9 mouse cellular contexts compared by ENCODE assay signal in the genomic region with DNA sequence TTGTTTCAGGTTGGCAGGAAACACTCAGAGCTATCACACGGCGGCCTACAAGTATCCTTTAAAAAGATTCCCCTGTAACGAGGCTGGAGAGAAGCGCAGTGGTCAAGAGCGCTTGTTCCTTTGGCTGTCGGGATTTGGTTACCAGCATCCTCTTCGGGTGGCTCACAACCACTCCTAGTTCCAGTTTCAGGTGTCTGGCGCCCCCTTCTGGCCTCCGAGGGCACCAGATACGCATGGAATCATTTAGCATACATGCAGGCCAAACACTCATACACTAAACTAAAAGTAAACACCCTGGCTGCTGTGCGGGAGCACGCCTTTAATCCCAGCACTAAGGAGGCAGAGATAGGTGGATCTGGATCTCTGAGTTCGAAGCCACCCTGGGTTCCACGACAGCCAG. TPM values are rescaled to one million over a fixed set of nuclear protein-coding genes. Genes with fewer than 3 reads are reported as not detected.
DNase-seq lines count a peak whose midpoint lies in the region; ATAC-seq lines count a peak whose summit lies in the region.
"Had no signal": no experiment of that assay in that cellular context is flagged by ENCODE, and none has a peak within 500 bp of the region (broad histone marks: within the 10 kb centered on the region; RNA-seq: fewer than 3 reads in every experiment).

No protein-coding gene starts in this region.

- H3K36me3 ChIP-seq in neural tube, embryonic 15.5 days, result no peaks in the 10 kb centered on the region
- H3K36me3 ChIP-seq: heart, embryonic 15.5 days had no signal

- H3K9ac ChIP-seq in neural tube, embryonic 15.5 days (replicated peaks), result no peak overlapping the region
- H3K9ac ChIP-seq: heart, embryonic 15.5 days had no signal

- 37% methylated on average over 14 of the region's 14 CpGs for WGBS in neural tube, embryonic 15.5 days

- no peak for ATAC-seq in neural tube, embryonic 15.5 days (ENCODE audit: low FRiP score)

- no peak overlapping the region for H3K4me2 ChIP-seq in neural tube, embryonic 15.5 days
- H3K4me2 ChIP-seq: heart, embryonic 15.5 days had no signal

- intact Hi-C loops in heart, postnatal 10 days (cut with DNase I), result no loop called here

- peak; percentile 28 to 58 for DNase-seq in cerebellum, postnatal 14 days
- no peak for DNase-seq in cerebellum, adult 11 months
- DNase-seq in neural tube, embryonic 10.5 days (ENCODE audit: extremely low spot score, low spot score), result peak; percentile 38
- DNase-seq in lung, postnatal 10 days, result peak; percentile 40
- DNase-seq in thymus, postnatal 4 days, result peak; percentile 69
- DNase-seq in layer of hippocampus, postnatal 36 days, result no peak
- DNase-seq in heart, postnatal 10 days, result no peak

- H3K27me3 ChIP-seq in neural tube, embryonic 15.5 days (replicated peaks), result no peaks in the 10 kb centered on the region
- H3K27me3 ChIP-seq: heart, embryonic 15.5 days had no signal

- no peak overlapping the region for H3K4me3 ChIP-seq in neural tube, embryonic 15.5 days (replicated peaks)
- H3K4me3 ChIP-seq: heart, embryonic 15.5 days had no signal

- peaks cover 27% of the 10 kb centered on the region for H3K4me1 ChIP-seq in neural tube, embryonic 15.5 days

- no peak overlapping the region for H3K27ac ChIP-seq in neural tube, embryonic 15.5 days (replicated peaks)
- H3K27ac ChIP-seq: heart, embryonic 15.5 days had no signal

- H3K9me3 ChIP-seq in neural tube, embryonic 15.5 days (replicated peaks), result no peaks in the 10 kb centered on the region
- H3K9me3 ChIP-seq: heart, embryonic 15.5 days had no signal

RNA-seq across cellular contexts. Expression of gene Rnf10, which starts 3.3 kb away (rescaled TPM):
- polyA plus RNA-seq in neural tube, embryonic 15.5 days (2015; fragmentation: Nextera tagmentation; extraction: Ambion mirVana), result 171 and 197 TPM in 2 replicates
- 100 to 1,000 TPM; 238 to 245 TPM for total RNA-seq in layer of hippocampus, postnatal 36 days (2021)
- total RNA-seq in heart, postnatal 10 days (2021), result 100 to 1,000 TPM; 296 to 317 TPM

RNA-seq across cellular contexts. Expression of gene Coq5, which starts 3.5 kb away (rescaled TPM):
- 63.7 and 64.6 TPM in 2 replicates for polyA plus RNA-seq in neural tube, embryonic 15.5 days (2015; fragmentation: Nextera tagmentation; extraction: Ambion mirVana)
- 10 to 100 TPM; 38.0 to 40.0 TPM for total RNA-seq in layer of hippocampus, postnatal 36 days (2021)
- total RNA-seq in heart, postnatal 10 days (2021), result 100 to 1,000 TPM; 131 to 134 TPM

RNA-seq across cellular contexts. Expression of gene Dynll1, which starts 24.8 kb away (rescaled TPM):
- 1,284 and 1,328 TPM in 2 replicates for polyA plus RNA-seq in neural tube, embryonic 15.5 days (2015; fragmentation: Nextera tagmentation; extraction: Ambion mirVana)
- total RNA-seq in layer of hippocampus, postnatal 36 days (2021), result 100 to 1,000 TPM; 813 to 849 TPM
- total RNA-seq in heart, postnatal 10 days (2021), result 100 to 1,000 TPM; 183 to 245 TPM

RNA-seq across cellular contexts. Expression of gene Pop5, which starts 40.4 kb away (rescaled TPM):
- polyA plus RNA-seq in neural tube, embryonic 15.5 days (2015; fragmentation: Nextera tagmentation; extraction: Ambion mirVana), result 117 and 127 TPM in 2 replicates
- total RNA-seq in layer of hippocampus, postnatal 36 days (2021), result 100 to 1,000 TPM; 117 to 122 TPM
- total RNA-seq in heart, postnatal 10 days (2021), result 10 to 100 TPM; 28.9 to 30.8 TPM

RNA-seq across cellular contexts. Expression of gene Srsf9, which starts 51.0 kb away (rescaled TPM):
- polyA plus RNA-seq in neural tube, embryonic 15.5 days (2015; fragmentation: Nextera tagmentation; extraction: Ambion mirVana), result 138 and 154 TPM in 2 replicates
- 10 to 100 TPM; 85.8 to 88.9 TPM for total RNA-seq in layer of hippocampus, postnatal 36 days (2021)
- 10 to 100 TPM; 35.5 to 39.1 TPM for total RNA-seq in heart, postnatal 10 days (2021)

Comparison
In these comparisons a context has a peak if more than half of its experiments do, and no peak if none do; other contexts are left out.
1. DNase-seq: peak in cerebellum, postnatal 14 days (2 of 2), neural tube, embryonic 10.5 days (single experiment), lung, postnatal 10 days (single experiment) and thymus, postnatal 4 days (single experiment); none in cerebellum, adult 11 months (single experiment), layer of hippocampus, postnatal 36 days (0 of 2) and heart, postnatal 10 days (0 of 2).